Mouse (Mus musculus) heart, embryonic 15.5 days (tissue): ENCODE data around the gene Rpl7l1. TPM values are rescaled to one million over a fixed set of nuclear protein-coding genes. Genes with fewer than 3 reads are reported as not detected.
A peak's percentile ranks its signal among the peaks of the same experiment; 100 is the strongest.

ENCODE experiments used
- ATAC-seq: fragments of 200-750 bp; cut with Nextera tagmentation; replicated peaks from 2 replicates; pipeline ENCODE4 v1.8.0; 2017; ENCODE audit warnings: low read depth, moderate TSS enrichment; ENCODE audit not compliant: insufficient number of reproducible peaks, insufficient read depth, low FRiP score
- H3K27ac ChIP-seq: fragments of 300-500 bp; sonication (generic); 2 replicates; pipeline ENCODE4 v1.5.1; 2015; ENCODE audit warnings: mild to moderate bottlenecking, inconsistent platforms
- H3K27me3 ChIP-seq: fragments of 300-500 bp; sonication (generic); 2 replicates; pipeline ENCODE4 v1.6.1; 2015; ENCODE audit warnings: inconsistent platforms
- H3K36me3 ChIP-seq: fragments of 300-500 bp; sonication (generic); 2 replicates; pipeline ENCODE4 v1.6.1; 2015; ENCODE audit warnings: mild to moderate bottlenecking, inconsistent platforms
- H3K4me1 ChIP-seq: fragments of 300-500 bp; sonication (generic); replicated peaks from 2 replicates; pipeline ENCODE4 v1.6.1; 2015; ENCODE audit warnings: inconsistent platforms
- H3K4me2 ChIP-seq: fragments of 300-500 bp; sonication (generic); 2 replicates; pipeline ENCODE4 v1.6.1; 2015; ENCODE audit warnings: inconsistent platforms, mild to moderate bottlenecking, moderate library complexity
- H3K4me3 ChIP-seq: fragments of 300-500 bp; sonication (generic); 2 replicates; pipeline ENCODE4 v1.5.1; 2015; ENCODE audit warnings: mild to moderate bottlenecking, inconsistent platforms
- H3K9ac ChIP-seq: fragments of 300-500 bp; sonication (generic); 2 replicates; pipeline ENCODE4 v1.6.1; 2015; ENCODE audit warnings: mild to moderate bottlenecking, inconsistent platforms
- H3K9me3 ChIP-seq: fragments of 300-500 bp; sonication (generic); replicated peaks from 2 replicates; pipeline ENCODE4 v1.6.1; 2016; ENCODE audit warnings: inconsistent platforms
- WGBS: fragments of 180-500 bp; shearing (Covaris S2); methylation state at CpG from one replicate; pipeline ENCODE4 v1.1.7; 2015; ENCODE audit warnings: mixed read lengths; 5-methylcytosine and 5-hydroxymethylcytosine counted together
- polyA plus RNA-seq: library from polyadenylated mRNA; unstranded; fragments of >200 nt; fragmentation: Nextera tagmentation; extraction: Ambion mirVana; gene quantifications from 2 replicates; pipeline ENCODE4 v1.2.1, GENCODE M21; 2015

Rpl7l1 gene
- polyA plus RNA-seq, 1 experiment from 2014 or later, result 93.7 TPM

GRCm38 (mm10) chr17:46735287-46735686, 47.2 kb downstream of the Rpl7l1 start:
- H3K9ac ChIP-seq, result no peak overlapping the region
- no peak overlapping the region for H3K4me2 ChIP-seq
- H3K36me3 ChIP-seq, result peaks cover 3% of the 10 kb centered on the region; the same call in 1 of the 2 replicates
- H3K27me3 ChIP-seq, result no peaks in the 10 kb centered on the region
- no peak for ATAC-seq
- H3K4me1 ChIP-seq, result no peaks in the 10 kb centered on the region
- WGBS, result 81% methylated on average over 7 of the region's 7 CpGs
- H3K4me3 ChIP-seq, result no peak overlapping the region
- H3K27ac ChIP-seq, result no peak overlapping the region
- no peaks in the 10 kb centered on the region for H3K9me3 ChIP-seq

DNA sequence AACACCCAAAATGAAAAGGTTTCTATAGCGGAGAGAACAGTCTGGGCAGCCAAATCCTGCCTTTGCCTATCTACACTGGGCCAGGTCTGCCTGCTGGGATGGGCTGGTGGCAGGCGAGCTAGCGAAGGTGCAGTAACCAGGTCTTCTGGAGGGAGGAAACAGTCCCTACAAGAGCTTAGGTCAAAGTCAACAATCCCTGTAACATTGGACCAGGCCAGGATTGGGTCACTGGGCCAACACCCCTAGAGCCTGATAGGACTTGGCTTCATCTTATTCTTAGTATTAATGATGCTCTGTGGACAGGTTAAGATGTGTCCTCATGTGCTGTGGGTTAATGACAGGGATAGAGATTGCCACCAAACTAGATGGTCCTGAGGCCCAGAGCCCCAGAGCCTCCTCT, 48.4 kb downstream of the Rpl7l1 start:
- Histone ChIP-seq H3K27me3 (peaks cover 6% of the 10 kb centered on the region; the same call in 1 of the 2 replicates), H3K4me3 (no peak overlapping the region), H3K9me3 (no peaks in the 10 kb centered on the region), H3K27ac (no peak overlapping the region), H3K36me3 (peaks cover 3% of the 10 kb centered on the region; the same call in 1 of the 2 replicates), H3K4me1 (peaks cover under 1% of the 10 kb centered on the region; the same call in 1 of the 2 replicates), H3K9ac (no peak overlapping the region), H3K4me2 (no peak overlapping the region)
- WGBS, result 87% methylated on average over 3 of the region's 3 CpGs
- no peak for ATAC-seq

DNA sequence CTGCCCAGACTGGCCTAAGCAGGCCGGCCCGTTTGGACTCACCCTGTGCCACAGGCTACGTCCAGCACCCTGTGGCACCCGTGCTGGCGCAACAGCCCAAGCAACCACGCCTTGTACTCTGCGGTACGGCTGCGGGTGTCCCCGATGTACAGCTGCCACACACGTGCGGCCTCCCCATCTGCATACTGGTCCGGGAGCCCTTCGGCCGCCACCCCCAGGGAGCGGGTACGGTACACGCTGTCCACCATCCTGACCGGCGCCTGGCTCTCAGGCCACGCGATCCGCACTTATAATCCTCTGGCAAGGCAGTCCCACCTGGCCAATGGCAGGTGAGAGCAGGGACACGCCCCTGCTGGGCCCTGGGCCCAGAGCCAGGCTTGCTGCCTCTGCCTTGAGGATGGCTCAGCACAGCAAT, 53.6 kb downstream of the Rpl7l1 start, which contains the start of gene Gnmt:
TSS of gene Gnmt (minus strand) at position 265 of the 415 bp plus-strand sequence.
- H3K4me1 ChIP-seq, result peaks cover 16% of the 10 kb centered on the region
- no peaks in the 10 kb centered on the region for H3K36me3 ChIP-seq
- no peaks in the 10 kb centered on the region for H3K9me3 ChIP-seq
- peaks cover 19% of the 10 kb centered on the region for H3K27me3 ChIP-seq
- H3K4me2 ChIP-seq, result peak within 1 kb of the TSS; percentile 38
- ATAC-seq, result no peak
- H3K4me3 ChIP-seq, result peak within 1 kb of the TSS; percentile 10; the same call in 1 of the 2 replicates
- no peak within 1 kb of the TSS for H3K27ac ChIP-seq
- 20% methylated on average over 24 of the region's 24 CpGs for WGBS
- H3K9ac ChIP-seq, result no peak within 1 kb of the TSS

GRCm38 (mm10) chr17:46728496-46728895, 54.0 kb downstream of the Rpl7l1 start:
- Histone ChIP-seq H3K9me3 (no peaks in the 10 kb centered on the region), H3K27ac (no peak overlapping the region), H3K9ac (no peak overlapping the region), H3K4me3 (peak overlapping the region; percentile 10; the same call in 1 of the 2 replicates), H3K27me3 (peaks cover 19% of the 10 kb centered on the region), H3K36me3 (no peaks in the 10 kb centered on the region; the same call in 1 of the 2 replicates), H3K4me1 (peaks cover 16% of the 10 kb centered on the region), H3K4me2 (peak overlapping the region; percentile 38)
- no peak for ATAC-seq
- 44% methylated on average over 11 of the region's 11 CpGs for WGBS

- no peak for ATAC-seq
- Histone ChIP-seq H3K9me3 (no peaks in the 10 kb centered on the region), H3K27ac (no peak overlapping the region), H3K36me3 (no peaks in the 10 kb centered on the region; the same call in 1 of the 2 replicates), H3K4me3 (no peak overlapping the region), H3K9ac (no peak overlapping the region), H3K4me1 (peaks cover 16% of the 10 kb centered on the region), H3K4me2 (no peak overlapping the region), H3K27me3 (peaks cover 19% of the 10 kb centered on the region)
- 39% methylated on average over 6 of the region's 6 CpGs for WGBS
Observed at GRCm38 (mm10) chr17:46728021-46728420, 54.5 kb downstream of the Rpl7l1 start.

GRCm38 (mm10) chr17:46727271-46727670, 55.2 kb downstream of the Rpl7l1 start:
- no peak overlapping the region for H3K27ac ChIP-seq
- no peak overlapping the region for H3K9ac ChIP-seq
- WGBS, result 89% methylated on average over 11 of the region's 11 CpGs
- no peak overlapping the region; the same call in 1 of the 2 replicates for H3K4me3 ChIP-seq
- H3K27me3 ChIP-seq, result peaks cover 19% of the 10 kb centered on the region
- no peak for ATAC-seq
- H3K9me3 ChIP-seq, result no peaks in the 10 kb centered on the region
- H3K36me3 ChIP-seq, result no peaks in the 10 kb centered on the region; the same call in 1 of the 2 replicates
- H3K4me2 ChIP-seq, result no peak overlapping the region
- H3K4me1 ChIP-seq, result peaks cover 16% of the 10 kb centered on the region

- Histone ChIP-seq H3K9me3 (no peaks in the 10 kb centered on the region), H3K4me1 (peaks cover 16% of the 10 kb centered on the region), H3K4me3 (no peak overlapping the region), H3K27ac (no peak overlapping the region), H3K27me3 (peaks cover 19% of the 10 kb centered on the region), H3K36me3 (no peaks in the 10 kb centered on the region; the same call in 1 of the 2 replicates), H3K4me2 (no peak overlapping the region), H3K9ac (no peak overlapping the region)
- WGBS, result 83% methylated on average over 26 of the region's 26 CpGs
- ATAC-seq, result no peak
Observed at GRCm38 (mm10) chr17:46725731-46726645, 56.5 kb downstream of the Rpl7l1 start.

GRCm38 (mm10) chr17:46725273-46725672, 57.2 kb downstream of the Rpl7l1 start:
- WGBS, result 49% methylated on average over 9 of the region's 9 CpGs

GRCm38 (mm10) chr17:46724477-46725084, 57.9 kb downstream of the Rpl7l1 start:
- no peak for ATAC-seq
- 78% methylated on average over 20 of the region's 20 CpGs for WGBS
- H3K4me3 ChIP-seq, result no peak overlapping the region
- no peaks in the 10 kb centered on the region; the same call in 1 of the 2 replicates for H3K36me3 ChIP-seq
- no peaks in the 10 kb centered on the region for H3K9me3 ChIP-seq
- H3K4me1 ChIP-seq, result peaks cover 16% of the 10 kb centered on the region
- no peak overlapping the region for H3K4me2 ChIP-seq
- no peak overlapping the region for H3K9ac ChIP-seq
- H3K27ac ChIP-seq, result no peak overlapping the region
- H3K27me3 ChIP-seq, result peaks cover 17% of the 10 kb centered on the region

More at GRCm38 (mm10) chr17:46725273-46725672, 57.2 kb downstream of the Rpl7l1 start:
- peaks cover 19% of the 10 kb centered on the region for H3K27me3 ChIP-seq
- H3K4me2 ChIP-seq, result no peak overlapping the region
- ATAC-seq, result no peak
- H3K9ac ChIP-seq, result 0 out of 2 replicates have a peak overlapping the region, but pooled peaks have one; percentile 25
- no peak overlapping the region for H3K27ac ChIP-seq
- peaks cover 16% of the 10 kb centered on the region for H3K4me1 ChIP-seq
- H3K36me3 ChIP-seq, result no peaks in the 10 kb centered on the region; the same call in 1 of the 2 replicates
- H3K4me3 ChIP-seq, result no peak overlapping the region
- H3K9me3 ChIP-seq, result no peaks in the 10 kb centered on the region
